In genomic region chr6:38495641-38496040, GRCm38 (mm10) we compare ENCODE assay signal across 20 mouse cellular contexts.
"Had no signal": no experiment of that assay in that cellular context is flagged by ENCODE, and none has a peak within 500 bp of the region (broad histone marks: within the 10 kb centered on the region; RNA-seq: fewer than 3 reads in every experiment).

No protein-coding gene starts in this region.

- DNase-seq: kidney, adult 11 months; kidney, adult 8-10 months; kidney, postnatal 10 days; kidney, postnatal 36 days; liver, postnatal 0 days; lung, embryonic 14.5 days; right cerebral cortex, postnatal 25 days; spleen, adult 18-20 months; thymus, adult 18-20 months; thymus, postnatal 4 days had no signal

- H3K27me3 ChIP-seq: kidney, embryonic 15.5 days; limb, embryonic 12.5 days; limb, embryonic 15.5 days; midbrain, embryonic 15.5 days; neural tube, embryonic 13.5 days had no signal

- H3K9me3 ChIP-seq: kidney, embryonic 15.5 days; limb, embryonic 15.5 days; midbrain, embryonic 15.5 days; neural tube, embryonic 13.5 days had no signal

- H3K4me2 ChIP-seq: kidney, embryonic 15.5 days; limb, embryonic 12.5 days; limb, embryonic 15.5 days; liver, embryonic 11.5 days; lung, embryonic 14.5 days; midbrain, embryonic 11.5 days; midbrain, embryonic 15.5 days; neural tube, embryonic 13.5 days had no signal

- ATAC-seq: liver, postnatal 0 days; lung, postnatal 0 days; midbrain, embryonic 15.5 days had no signal

- H3K9ac ChIP-seq: kidney, embryonic 15.5 days; limb, embryonic 12.5 days; limb, embryonic 15.5 days; liver, embryonic 14.5 days; liver, postnatal 0 days; lung, embryonic 14.5 days; midbrain, embryonic 15.5 days; neural tube, embryonic 13.5 days had no signal

- H3K4me1 ChIP-seq: kidney, embryonic 15.5 days; limb, embryonic 12.5 days; limb, embryonic 15.5 days; midbrain, embryonic 15.5 days; neural tube, embryonic 13.5 days had no signal

- H3K27ac ChIP-seq: kidney, embryonic 15.5 days; limb, embryonic 12.5 days; limb, embryonic 15.5 days; liver, embryonic 14.5 days; midbrain, embryonic 15.5 days; neural tube, embryonic 13.5 days had no signal

- H3K4me3 ChIP-seq: kidney, embryonic 15.5 days; limb, embryonic 12.5 days; limb, embryonic 15.5 days; midbrain, embryonic 15.5 days; myocyte; neural tube, embryonic 13.5 days had no signal
